Mouse (Mus musculus) megakaryocyte, embryonic 14.5 days (primary cell): Measurements from ENCODE around the gene Lmna. TPM values are rescaled to one million over a fixed set of nuclear protein-coding genes. Genes with fewer than 3 reads are reported as not detected.

Experiments used
- H3K27me3 ChIP-seq: replicated peaks from 2 replicates; pipeline ENCODE3; 2012; ENCODE audit warnings: inconsistent platforms
- H3K36me3 ChIP-seq: replicated peaks from 2 replicates; pipeline ENCODE3; 2012; ENCODE audit warnings: low read length, inconsistent platforms, mixed read lengths
- H3K4me1 ChIP-seq: 2 replicates; pipeline ENCODE4 v1.6.1; 2012; ENCODE audit warnings: inconsistent platforms
- H3K4me3 ChIP-seq: replicated peaks from 2 replicates; pipeline ENCODE3; 2012; ENCODE audit warnings: moderate library complexity, mild to moderate bottlenecking, inconsistent platforms
- H3K9me3 ChIP-seq: 2 replicates; pipeline ENCODE4 v1.6.1; 2012; ENCODE audit warnings: inconsistent platforms
- FLI1 ChIP-seq: IDR thresholded peaks from 2 replicates; pipeline ENCODE4 v1.6.1; 2012; ENCODE audit warnings: low read length, inconsistent platforms, mixed read lengths
- GATA1 ChIP-seq: IDR thresholded peaks from 3 replicates; pipeline ENCODE4 v1.6.1; 2012; ENCODE audit warnings: mixed read lengths, low read length, inconsistent platforms, borderline replicate concordance
- polyA plus RNA-seq: library from polyadenylated mRNA; stranded (reverse); fragments of >175 nt; gene quantifications from 2 replicates; pipeline ENCODE4 v1.2.3, GENCODE M21; 2012; ENCODE audit warnings: low replicate concordance; ENCODE audit not compliant: insufficient read depth

Lmna gene
- polyA plus RNA-seq, 1 experiment = 607 TPM

GRCm38 (mm10) chr3:88460029-88460428 is 49.7 kb downstream of the Lmna start:
- Histone ChIP-seq H3K36me3 (no peaks in the 10 kb centered on the region), H3K27me3 (peaks cover 79% of the 10 kb centered on the region), H3K4me3 (no peak overlapping the region), H3K9me3 (no peaks in the 10 kb centered on the region), H3K4me1 (peaks cover 56% of the 10 kb centered on the region)
- TF ChIP-seq FLI1 = no peak
- TF ChIP-seq GATA1 = no peak

GRCm38 (mm10) chr3:88458778-88459219 is 51.0 kb downstream of the Lmna start:
- no peaks in the 10 kb centered on the region for H3K9me3 ChIP-seq
- no peak for TF ChIP-seq GATA1
- TF ChIP-seq FLI1 = no peak
- peaks cover 84% of the 10 kb centered on the region for H3K27me3 ChIP-seq
- H3K4me1 ChIP-seq = peaks cover 60% of the 10 kb centered on the region
- no peaks in the 10 kb centered on the region for H3K36me3 ChIP-seq
- no peak overlapping the region for H3K4me3 ChIP-seq

- Histone ChIP-seq H3K9me3 (no peaks in the 10 kb centered on the region), H3K4me3 (peak overlapping the region; percentile 4), H3K36me3 (no peaks in the 10 kb centered on the region), H3K4me1 (peaks cover 78% of the 10 kb centered on the region), H3K27me3 (peaks cover 96% of the 10 kb centered on the region)
- no peak for TF ChIP-seq GATA1
- TF ChIP-seq FLI1 = no peak
Observed at GRCm38 (mm10) chr3:88456746-88457532, 52.8 kb downstream of the Lmna start.

GRCm38 (mm10) chr3:88456313-88456712 is 53.4 kb downstream of the Lmna start:
- Histone ChIP-seq H3K27me3 (peaks cover 97% of the 10 kb centered on the region), H3K9me3 (no peaks in the 10 kb centered on the region)

GRCm38 (mm10) chr3:88455588-88456264 is 54.0 kb downstream of the Lmna start:
- H3K4me1 ChIP-seq = peaks cover 75% of the 10 kb centered on the region
- H3K27me3 ChIP-seq = peaks cover 97% of the 10 kb centered on the region

More at GRCm38 (mm10) chr3:88456313-88456712, 53.4 kb downstream of the Lmna start:
- Histone ChIP-seq H3K4me3 (no peak overlapping the region), H3K36me3 (no peaks in the 10 kb centered on the region), H3K4me1 (peaks cover 80% of the 10 kb centered on the region)
- no peak for TF ChIP-seq GATA1
- TF ChIP-seq FLI1 = no peak

GRCm38 (mm10) chr3:88454762-88455587 is 54.8 kb downstream of the Lmna start:
- no peak for TF ChIP-seq FLI1
- TF ChIP-seq GATA1 = no peak
- H3K4me1 ChIP-seq = peaks cover 68% of the 10 kb centered on the region
- peak overlapping the region; percentile 68 for H3K4me3 ChIP-seq
- H3K9me3 ChIP-seq = no peaks in the 10 kb centered on the region
- H3K27me3 ChIP-seq = peaks cover 97% of the 10 kb centered on the region
- no peaks in the 10 kb centered on the region for H3K36me3 ChIP-seq

More at GRCm38 (mm10) chr3:88455588-88456264, 54.0 kb downstream of the Lmna start:
- Histone ChIP-seq H3K36me3 (no peaks in the 10 kb centered on the region), H3K9me3 (no peaks in the 10 kb centered on the region), H3K4me3 (peak overlapping the region; percentile 68)
- TF ChIP-seq FLI1 = no peak
- no peak for TF ChIP-seq GATA1

GRCm38 (mm10) chr3:88453986-88454385 is 55.8 kb downstream of the Lmna start:
- no peaks in the 10 kb centered on the region for H3K36me3 ChIP-seq
- peak overlapping the region; percentile 70 for H3K4me3 ChIP-seq
- peaks cover 65% of the 10 kb centered on the region for H3K4me1 ChIP-seq
- H3K27me3 ChIP-seq = peaks cover 99% of the 10 kb centered on the region
- no peaks in the 10 kb centered on the region for H3K9me3 ChIP-seq
- TF ChIP-seq GATA1 (no peak), FLI1 (no peak)

GRCm38 (mm10) chr3:88453369-88453768 is 56.4 kb downstream of the Lmna start:
- Histone ChIP-seq H3K4me3 (peak overlapping the region; percentile 78), H3K36me3 (no peaks in the 10 kb centered on the region), H3K4me1 (peaks cover 64% of the 10 kb centered on the region), H3K27me3 (peaks cover 95% of the 10 kb centered on the region), H3K9me3 (no peaks in the 10 kb centered on the region)
- no peak for TF ChIP-seq FLI1
- no peak for TF ChIP-seq GATA1

GRCm38 (mm10) chr3:88452716-88453115 is 57.0 kb downstream of the Lmna start:
- Histone ChIP-seq H3K27me3 (peaks cover 93% of the 10 kb centered on the region), H3K4me1 (peaks cover 71% of the 10 kb centered on the region), H3K9me3 (no peaks in the 10 kb centered on the region), H3K4me3 (no peak overlapping the region), H3K36me3 (no peaks in the 10 kb centered on the region)
- TF ChIP-seq FLI1 (no peak), GATA1 (no peak)

- no peak overlapping the region for H3K4me3 ChIP-seq
- TF ChIP-seq FLI1 (no peak), GATA1 (no peak)
- H3K4me1 ChIP-seq = peaks cover 71% of the 10 kb centered on the region
- no peaks in the 10 kb centered on the region for H3K9me3 ChIP-seq
- peaks cover 88% of the 10 kb centered on the region for H3K27me3 ChIP-seq
- H3K36me3 ChIP-seq = no peaks in the 10 kb centered on the region
Observed at GRCm38 (mm10) chr3:88452246-88452645, 57.5 kb downstream of the Lmna start.
